Mouse (Mus musculus) lung, postnatal 10 days (tissue): ENCODE results near the gene Cul9.
A peak's percentile ranks its signal among the peaks of the same experiment; 100 is the strongest.
"Not testable (repeated sequence)": the region's sequence is repeated elsewhere in the genome, so short reads cannot be mapped to it uniquely, and the experiment has no call there.

ENCODE experiments used
- DNase-seq: peaks from one replicate; pipeline ENCODE4 v3.0.0; 2021

The Cul9 gene

DNA sequence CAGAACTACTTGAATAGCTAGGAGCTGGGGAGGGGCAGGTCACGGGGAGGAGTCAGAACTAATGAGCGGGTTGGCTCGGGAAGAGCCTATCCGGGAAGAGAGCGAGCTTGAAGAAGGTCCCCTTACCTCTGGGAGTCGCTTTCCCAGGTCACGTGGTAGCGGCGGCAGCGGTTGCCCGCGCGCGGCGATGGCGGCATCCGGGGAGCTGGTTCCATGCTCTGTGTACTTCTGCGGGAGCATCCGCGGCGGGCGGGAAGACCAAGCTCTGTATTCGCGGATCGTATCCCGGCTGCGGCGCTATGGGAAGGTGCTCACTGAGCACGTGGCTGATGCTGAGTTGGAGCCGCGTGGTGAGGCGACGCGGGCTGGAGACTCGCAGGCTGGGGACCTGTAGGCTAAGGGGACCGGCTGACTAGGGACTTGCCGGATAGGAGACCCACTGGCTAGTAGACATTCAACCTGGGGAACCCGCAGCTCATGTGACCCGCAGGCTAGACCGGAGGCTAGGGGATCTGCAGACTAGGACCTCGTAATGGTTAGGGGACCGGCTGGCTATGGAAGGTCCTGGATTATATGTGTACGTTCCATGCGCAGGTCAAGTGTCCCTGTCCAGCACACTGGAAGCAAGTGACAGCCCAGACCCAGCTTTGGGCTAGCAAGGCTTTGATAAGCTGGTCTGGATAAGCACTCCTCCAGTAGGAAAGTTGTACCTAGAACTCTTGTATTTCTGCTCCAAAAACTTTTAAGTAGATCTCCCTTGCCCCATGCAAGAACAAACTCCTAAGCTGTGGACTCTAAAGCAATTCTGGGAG lies 49.4 kb downstream of the Cul9 start, which contains the start of gene Dnph1:
Gene Dnph1 (plus strand): TSS at position 89 of the 812 bp plus-strand sequence.
- peak; percentile 83 for DNase-seq

DNA sequence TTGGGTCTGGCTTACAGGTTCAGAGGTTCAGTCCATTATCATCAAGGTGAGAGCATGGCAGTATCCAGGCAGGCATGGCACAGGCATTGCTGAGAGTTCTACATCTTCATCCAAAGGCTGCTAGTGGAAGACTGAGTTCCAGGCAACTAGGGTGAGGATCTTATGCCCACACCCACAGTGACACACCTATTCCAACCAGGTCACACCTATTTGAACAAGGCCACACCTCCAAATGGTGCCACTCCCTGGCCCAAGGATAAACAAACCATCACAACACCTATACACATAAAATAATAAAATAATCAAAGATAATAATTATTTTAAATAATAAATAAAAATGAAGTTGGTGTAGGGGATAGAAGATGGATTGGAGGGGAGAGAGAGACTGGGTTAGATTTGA lies 50.1 kb downstream of the Cul9 start:
- not testable (repeated sequence) for DNase-seq

DNA sequence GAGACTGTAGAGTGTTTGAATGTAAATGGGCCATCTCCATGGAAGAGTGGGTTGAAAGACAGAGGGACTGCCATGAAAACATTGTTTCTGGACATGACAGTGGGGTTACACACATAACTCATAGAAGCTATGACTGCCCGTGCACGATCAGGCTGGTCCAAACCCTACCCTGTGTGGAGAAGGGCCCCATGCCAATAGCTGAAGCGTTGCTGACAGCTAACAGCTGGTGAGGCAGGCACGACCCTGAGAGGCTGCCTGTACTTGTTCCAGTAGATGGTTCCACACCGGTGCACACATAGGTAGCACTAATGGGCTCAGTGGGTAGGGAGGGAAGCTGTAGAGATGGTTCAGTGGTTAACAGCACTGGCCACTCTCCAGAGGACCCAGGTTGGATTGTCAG lies 50.7 kb downstream of the Cul9 start:
- peak; percentile 63 for DNase-seq

DNA sequence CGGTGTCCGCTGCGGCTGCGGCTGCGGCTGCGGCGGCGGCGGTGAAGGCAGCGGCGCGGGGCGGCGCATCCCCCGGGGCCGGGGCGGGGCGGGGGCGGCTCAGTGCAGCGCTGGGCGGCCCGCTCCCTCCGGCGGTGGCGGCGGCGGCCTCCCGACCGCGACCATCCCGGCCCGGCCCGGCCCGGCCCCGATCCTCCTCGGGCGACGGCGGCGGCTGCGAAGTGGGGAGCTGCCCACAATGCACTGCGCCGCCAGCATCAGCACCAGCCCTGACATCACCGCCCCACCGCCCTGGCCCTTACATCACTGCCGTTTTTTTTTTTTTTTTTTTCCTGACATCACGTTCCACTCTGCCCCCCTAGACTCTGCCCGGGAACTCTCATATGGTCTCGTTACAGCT lies 58.8 kb downstream of the Cul9 start, which contains the start of gene Ttbk1:
Gene Ttbk1 (minus strand): TSS at position 245 of the 400 bp plus-strand sequence.
- no peak for DNase-seq

DNA sequence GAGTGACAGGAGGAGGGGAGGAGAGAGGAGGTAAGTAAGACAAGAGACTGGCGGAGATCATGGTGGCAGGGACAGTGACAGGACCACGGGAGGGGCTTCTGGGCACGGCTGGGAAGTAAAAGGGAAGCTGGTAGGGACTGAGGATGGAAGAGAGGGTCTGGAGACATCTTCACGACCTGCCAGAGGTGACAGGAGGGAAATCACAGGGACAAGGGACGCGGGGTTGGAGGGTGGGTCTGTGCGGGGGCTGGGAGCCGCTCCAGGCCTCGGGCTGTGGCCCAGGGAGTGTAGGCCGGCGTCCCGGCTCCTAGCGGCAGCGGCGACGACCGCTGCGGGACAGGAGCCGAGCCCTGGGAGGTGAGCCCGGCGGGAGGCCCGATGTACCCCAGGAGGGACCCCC lies 59.2 kb downstream of the Cul9 start:
- DNase-seq: no peak

DNA sequence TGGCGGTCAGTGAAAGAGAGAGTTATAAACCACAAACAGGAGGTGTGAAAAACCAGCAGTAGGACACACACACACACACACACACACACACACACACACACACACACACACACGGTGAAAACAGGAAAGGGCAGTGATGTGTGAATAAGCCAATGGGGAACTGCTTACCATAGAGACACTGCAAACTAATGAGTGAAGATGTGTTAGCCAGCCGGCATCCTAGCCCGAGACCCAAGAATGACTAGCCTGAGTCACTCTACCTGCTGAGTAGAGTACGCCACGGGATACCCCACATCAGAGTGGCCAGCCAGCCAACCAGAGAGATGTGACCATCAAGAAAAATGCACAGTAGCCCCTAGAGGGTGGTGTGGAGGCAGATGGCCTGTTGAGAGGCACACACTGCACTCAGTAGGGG lies 61.7 kb downstream of the Cul9 start:
- no peak for DNase-seq

DNA sequence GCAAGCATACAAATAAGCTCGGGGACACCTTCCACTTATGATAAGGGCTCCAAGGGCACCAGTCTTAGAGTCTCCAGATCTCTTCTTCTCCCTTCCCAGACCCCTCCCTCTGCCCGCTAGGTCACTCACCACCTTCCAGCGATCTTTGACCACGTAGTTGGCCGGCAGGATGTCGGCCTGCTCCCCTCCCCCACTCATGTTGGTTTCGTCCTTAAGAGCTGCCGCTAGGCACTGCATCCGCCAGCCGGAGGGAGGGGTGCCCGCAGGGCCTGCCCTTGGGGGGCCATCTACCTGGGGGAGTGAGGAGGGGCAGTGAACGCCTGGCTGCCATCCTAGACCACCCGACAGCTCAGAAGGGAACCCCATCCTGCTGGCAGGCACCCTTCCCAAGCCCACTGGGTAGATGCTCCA lies 62.2 kb downstream of the Cul9 start:
- peak; percentile 27 for DNase-seq

DNA sequence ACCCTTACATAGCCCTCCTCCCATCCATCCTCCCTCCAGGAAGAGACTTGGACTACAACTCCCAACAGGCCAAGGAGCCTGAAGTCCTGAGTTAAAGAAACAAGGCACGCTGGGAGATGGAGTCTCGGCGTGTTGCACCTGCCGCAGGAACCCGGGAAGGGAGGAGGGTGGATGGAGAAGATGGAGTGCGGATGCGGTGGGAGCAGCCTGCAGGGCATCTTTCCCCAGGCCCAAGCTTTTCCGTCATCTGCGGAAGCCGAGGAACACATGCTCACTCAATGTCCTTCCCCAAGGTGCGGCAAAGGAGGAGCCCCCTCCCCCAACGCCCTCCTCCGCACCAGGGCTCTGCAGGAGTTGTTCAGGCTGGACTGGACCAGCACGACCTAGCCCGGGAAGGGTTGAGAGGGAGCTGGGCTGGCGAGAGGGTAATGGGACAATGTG lies 62.6 kb downstream of the Cul9 start:
- peak; percentile 30 for DNase-seq

DNA sequence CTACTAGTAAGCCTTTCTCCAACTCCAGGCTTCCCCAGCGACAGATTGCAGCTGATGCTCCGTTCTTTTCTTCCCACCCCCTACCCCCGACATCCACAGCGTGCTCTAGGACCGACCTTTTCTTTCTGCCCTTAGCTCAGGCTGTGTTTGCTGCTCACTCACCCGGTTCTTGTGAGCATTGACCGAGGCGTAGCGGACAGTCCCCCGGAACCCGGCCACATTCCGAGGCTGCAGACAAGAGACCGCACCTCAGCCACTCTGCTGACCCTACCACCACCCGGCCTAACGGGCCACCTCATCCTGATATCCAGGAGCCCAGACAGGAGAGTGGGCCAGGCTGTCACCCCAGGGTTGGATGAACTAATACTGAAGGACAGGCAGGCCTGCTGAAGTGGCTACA lies 68.9 kb downstream of the Cul9 start:
- no peak for DNase-seq

DNA sequence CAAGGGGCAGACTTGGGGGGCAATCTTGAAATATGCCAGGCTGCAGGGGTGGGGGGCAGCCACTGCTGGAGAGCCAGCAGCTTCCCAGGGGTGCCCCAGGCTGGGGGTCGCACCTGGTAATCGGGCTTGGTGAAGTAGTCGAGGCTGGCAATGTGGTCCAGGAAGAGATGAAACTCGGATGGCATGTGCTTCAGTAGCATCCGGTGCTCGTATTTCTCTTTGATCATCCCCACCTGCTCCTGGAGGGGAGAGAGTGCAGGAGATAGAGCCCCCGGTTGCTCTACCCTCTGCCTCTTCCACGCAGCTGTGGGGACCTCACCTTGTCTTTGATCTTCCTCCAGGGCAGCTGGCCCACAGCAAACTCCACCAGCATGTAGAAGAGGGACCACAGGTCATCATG lies 69.6 kb downstream of the Cul9 start:
- DNase-seq: no peak

DNA sequence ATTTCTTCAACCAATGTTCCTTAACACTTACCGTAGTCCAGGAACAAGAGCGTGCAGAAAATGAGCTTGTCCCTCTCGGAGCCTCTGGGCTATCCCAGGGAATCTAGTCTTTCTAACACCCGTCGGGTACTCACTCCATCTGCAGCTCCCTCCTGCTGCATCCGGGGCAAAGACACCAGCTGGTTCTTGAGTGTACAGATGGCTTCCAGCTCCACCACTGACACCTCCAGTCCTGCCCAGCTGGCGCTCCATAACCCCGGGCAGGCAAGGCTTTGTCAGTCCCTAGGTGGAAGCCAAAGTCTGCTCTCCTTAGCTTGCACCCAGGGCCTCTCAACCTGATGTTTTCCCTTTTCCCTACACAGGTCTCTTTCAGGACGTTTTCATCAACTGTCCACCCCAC lies 78.4 kb downstream of the Cul9 start:
- no peak for DNase-seq

DNA sequence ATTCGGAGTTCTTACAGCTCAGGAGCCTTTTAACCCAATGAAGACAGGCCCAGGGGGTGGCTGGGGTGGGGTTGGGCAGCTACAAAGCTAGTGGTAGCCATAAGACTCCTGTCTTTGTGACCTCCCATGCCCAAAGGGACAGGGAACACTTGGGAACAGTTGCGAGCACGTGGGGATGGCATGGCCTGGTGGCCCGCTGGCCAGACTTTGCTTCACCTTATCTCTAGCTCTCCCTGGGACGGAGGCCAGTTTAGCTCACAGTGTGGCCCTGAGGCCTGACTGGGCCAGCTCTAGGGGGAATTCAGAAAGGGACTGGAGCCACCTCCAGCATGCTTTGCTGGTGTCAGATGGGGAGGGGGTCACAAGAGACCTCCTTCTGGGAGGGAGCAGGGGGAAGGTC lies 84.0 kb downstream of the Cul9 start:
- no peak for DNase-seq

DNA sequence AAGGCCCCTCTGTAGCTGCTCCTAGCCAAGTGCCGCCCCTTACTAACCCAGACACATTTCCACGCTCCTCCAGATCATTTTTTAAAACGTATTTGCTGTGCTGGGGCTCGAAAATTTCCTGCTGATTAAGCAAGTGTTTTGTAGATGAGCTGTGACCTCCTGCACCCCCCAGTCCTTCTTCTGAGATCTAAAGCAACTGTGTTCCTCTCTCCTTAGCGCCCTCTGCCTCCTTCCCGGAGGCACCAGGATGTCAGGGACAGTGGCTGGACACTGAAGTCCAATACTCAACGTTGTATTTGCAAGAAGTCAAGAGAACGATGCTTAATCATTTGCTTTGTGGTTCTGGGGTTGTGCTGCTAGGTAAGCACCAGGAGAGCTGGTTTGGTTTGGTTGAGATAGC lies 84.8 kb downstream of the Cul9 start:
- peak; percentile 43 for DNase-seq

DNA sequence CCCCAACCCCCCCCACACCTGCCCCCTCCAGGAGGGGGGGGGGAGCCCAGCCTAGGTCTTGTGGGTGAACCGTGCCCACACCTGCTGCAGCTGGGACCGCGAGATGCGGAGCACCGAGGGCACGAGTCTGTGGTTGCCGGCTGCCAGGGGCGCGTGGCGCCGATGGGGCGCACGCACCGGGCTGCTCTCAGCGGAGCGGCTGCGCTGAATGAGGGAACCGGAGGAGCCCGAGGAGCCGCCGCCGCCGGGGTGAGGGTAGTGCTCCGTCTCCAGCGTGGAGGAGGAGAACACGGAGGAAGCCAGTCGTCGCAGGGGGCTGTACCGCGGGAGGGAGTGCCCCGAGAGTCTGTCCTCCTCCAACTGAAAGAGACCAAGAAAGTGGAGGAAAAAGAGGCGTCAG lies 85.5 kb downstream of the Cul9 start:
- no peak for DNase-seq

DNA sequence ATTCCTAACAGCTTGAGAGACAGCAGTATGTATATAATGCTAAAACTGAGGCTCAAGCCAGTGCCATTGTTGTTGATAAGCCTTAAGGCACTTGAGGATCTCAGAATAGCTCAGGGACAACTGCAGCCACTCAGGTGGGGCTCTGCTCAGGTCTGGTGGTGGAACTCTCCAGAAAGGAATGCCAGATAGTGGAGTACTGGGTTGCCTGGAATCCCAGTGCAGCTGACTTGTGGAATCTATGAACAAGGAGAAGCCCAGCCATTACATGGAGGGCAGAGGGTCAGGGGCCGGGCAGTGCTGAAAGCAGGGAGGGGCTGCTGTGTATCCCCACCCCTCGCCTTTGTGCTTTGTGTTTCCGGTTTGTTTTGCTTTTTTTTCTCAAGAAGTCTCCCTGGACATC lies 87.7 kb downstream of the Cul9 start:
- DNase-seq: no peak

DNA sequence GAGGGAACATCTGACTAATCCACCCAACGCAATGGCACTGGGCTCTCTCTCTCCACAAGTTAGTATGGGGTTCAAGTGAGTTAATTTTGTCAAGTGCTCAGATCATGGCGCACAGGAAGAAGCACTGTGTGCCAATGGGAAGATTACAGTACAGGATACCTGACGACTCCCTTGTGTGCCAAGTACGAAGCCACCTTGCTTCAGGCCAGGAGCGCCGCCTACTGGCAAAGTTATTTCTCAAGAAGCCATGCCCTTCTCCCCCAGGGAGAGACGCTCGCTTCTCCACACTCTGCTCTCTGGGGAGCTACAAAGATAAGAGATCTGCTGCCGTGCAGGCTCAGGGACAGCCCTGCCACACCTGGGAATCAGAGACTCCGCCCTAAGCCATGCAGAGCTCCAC lies 88.4 kb downstream of the Cul9 start:
- peak; percentile 49 for DNase-seq

DNA sequence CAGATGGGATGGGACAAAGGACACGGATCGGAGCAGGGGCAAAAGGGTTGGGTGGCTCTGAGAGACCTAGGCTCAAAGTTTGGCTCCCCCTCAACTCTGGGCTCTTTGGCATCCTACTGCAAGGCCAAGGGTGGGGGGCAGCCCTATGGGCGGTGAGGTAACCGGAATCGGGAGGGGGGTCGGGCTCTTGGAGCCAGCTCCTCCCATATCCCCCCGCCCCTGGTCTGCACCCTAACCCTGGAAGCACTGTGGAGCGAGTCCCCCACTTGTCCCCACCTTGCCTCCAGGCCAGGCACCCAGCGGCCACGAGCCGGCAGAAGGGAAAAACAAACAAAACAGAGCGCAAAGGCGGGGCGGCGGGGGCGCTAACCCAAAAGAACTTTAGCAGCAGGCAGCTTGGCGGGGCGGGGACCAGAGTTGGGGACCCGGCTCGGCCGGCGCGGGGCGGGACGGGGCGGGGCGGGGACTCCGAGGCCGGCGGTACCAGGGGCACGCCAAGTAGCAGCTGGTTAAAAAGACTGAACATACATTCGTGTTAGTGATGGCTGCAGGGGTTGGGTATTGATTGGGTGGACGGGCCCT lies 91.0 kb downstream of the Cul9 start:
- peak; percentile 70 for DNase-seq

DNA sequence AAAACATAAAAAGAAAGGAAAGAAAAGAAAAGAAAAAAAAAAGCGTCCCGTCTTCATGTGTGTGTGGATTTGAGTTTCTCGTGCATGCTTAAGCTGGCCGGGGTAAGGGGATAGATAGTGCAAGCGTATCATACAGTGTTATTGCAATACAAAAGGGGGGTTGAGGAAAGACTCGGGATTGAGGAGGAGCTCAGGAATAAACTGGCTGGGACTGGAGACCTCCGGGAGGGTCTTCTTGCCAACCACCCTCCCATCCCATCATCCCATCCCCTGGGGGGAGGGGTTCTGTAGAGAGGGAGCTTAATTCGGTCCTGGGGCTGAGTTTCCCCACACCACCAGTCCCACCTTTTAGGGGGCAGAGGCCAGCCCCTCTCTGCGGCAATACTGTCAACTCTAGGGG lies 91.6 kb downstream of the Cul9 start:
- no peak for DNase-seq

DNA sequence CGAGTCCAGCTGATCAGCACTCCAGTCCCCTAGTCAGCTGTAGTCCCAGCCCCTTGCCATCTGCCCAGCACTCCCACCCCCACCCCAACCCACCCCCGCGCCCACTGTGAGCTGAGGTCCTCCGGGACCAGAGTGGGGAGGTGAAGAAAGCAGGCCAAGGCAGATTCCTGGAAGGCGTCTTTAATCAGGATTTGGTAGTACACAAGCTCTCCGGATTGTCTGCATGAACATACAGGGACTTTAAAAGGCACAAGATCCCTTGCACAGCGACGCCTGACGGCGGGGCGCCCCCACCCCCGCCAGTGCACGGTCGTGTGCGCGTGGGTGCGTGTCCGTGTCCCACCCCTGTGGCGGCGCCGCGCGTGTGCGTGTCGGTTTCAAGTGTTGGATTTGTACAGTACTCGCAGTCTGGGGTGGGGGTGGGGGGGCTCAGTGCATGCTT lies 92.2 kb downstream of the Cul9 start:
- no peak for DNase-seq

DNA sequence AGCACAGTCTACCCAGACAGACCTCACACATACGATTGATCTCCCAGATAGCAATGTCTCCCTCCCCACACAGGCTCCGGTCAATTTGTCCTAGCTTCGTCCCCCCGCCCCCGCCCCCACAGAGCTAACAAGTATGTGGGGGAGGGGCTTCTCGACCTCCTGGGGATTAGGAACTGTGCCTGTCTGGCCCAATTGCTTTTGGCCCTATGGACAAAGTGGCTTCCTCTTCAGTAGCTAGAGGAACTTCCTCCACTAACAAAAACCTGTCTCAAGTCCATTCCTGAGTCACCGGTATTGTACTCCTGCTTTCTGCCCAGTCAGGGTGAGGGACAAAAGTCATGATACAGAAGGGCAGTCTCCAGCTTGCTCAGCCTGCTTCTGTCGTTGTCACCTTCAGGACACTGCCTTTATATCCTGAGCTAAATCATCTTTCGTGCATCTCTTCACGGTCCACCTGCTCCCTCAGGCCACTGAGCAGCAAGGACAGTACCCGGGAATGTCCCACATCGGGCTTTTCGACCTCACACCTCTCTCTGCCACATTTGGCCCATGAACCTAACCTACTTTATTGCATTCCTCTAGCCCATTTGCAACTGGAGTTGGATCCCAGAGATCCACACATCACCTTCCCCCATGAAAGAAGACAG lies 92.8 kb downstream of the Cul9 start:
- no peak for DNase-seq

DNA sequence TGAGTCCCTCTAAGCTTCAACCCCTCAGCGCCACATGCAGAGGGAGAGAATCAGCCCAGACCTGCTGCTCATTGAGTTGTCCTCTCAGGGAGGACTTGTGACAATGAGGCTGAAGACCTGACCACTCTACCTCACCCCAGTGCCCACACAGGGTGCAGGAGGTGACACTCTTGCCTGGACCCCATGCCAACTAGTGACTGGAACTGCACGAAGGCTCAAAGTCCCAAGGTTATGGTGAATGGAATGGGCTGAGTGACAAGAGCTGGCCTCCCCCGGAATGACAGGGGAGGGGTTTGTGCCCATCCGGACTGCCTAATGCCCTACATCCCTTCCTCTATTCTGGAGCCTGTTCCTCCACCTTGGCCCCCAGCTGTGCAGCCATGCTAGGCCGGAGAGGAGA lies 93.5 kb downstream of the Cul9 start:
- DNase-seq: no peak
